Mouse (Mus musculus): ENCODE results near the gene Btg3. TPM values are rescaled to one million over a fixed set of nuclear protein-coding genes. Genes with fewer than 3 reads are reported as not detected.

Btg3 gene
- polyA plus RNA-seq, 1 experiment, result 40.8 TPM

GRCm38 (mm10) chr16:78294051-78294450 lies 82.9 kb downstream of the Btg3 start:
- Histone ChIP-seq H3K4me1 (ENCODE audit: control insufficient read depth, insufficient read depth, low read length) (no peaks in the 10 kb centered on the region), H3K27ac (ENCODE audit: insufficient read depth, low read length) (no peak overlapping the region), H3K4me3 (ENCODE audit: insufficient read depth, low read length) (no peak overlapping the region)
- TF ChIP-seq CTCF (IDR thresholded peaks at IDR 0.05; ENCODE audit: borderline replicate concordance, insufficient read depth, low read length) (no peak), POLR2A (IDR thresholded peaks at IDR 0.05; ENCODE audit: low read depth, low read length) (no peak)

DNA sequence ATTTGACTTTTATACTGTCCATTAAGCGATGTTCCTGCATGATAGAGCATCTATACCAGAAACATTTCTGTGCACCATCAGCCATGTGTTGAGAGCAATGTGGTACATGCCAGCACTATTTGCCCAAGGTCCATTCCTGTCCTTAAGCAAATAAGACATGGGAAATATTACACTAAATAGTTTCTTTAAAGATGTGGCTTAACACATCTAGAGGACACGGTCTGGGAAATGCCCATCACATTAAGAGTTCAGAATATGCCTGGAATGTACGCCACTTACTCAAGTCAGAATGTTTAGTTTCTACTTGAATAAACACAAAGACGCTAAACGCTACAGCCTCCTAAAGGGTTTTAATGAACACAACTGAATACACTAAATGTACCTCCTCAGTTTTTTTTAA lies 93.8 kb downstream of the Btg3 start:
- no peaks in the 10 kb centered on the region; the same call in 1 of the 2 replicates for H3K4me1 ChIP-seq (ENCODE audit: control insufficient read depth, insufficient read depth, low read length)
- no peak for TF ChIP-seq POLR2A (IDR thresholded peaks at IDR 0.05; ENCODE audit: low read depth, low read length)
- no peak for TF ChIP-seq CTCF (IDR thresholded peaks at IDR 0.05; ENCODE audit: borderline replicate concordance, insufficient read depth, low read length)

More for the DNA sequence above, 93.8 kb downstream of the Btg3 start:
- H3K27ac ChIP-seq (ENCODE audit: insufficient read depth, low read length), result no peak overlapping the region
- no peak overlapping the region for H3K4me3 ChIP-seq (ENCODE audit: insufficient read depth, low read length)

Other genes with a start within 250 kb of the Btg3 start
- gene Cxadr, start 75.7 kb downstream of the Btg3 start, polyA plus RNA-seq (2011; ENCODE audit: insufficient read length, low read depth, missing spikeins), result 6.8 and 14.2 TPM in 2 replicates
- 11.9 and 18.8 TPM in 2 replicates for gene D16Ertd472e, start 199.5 kb upstream of the Btg3 start, polyA plus RNA-seq (2011; ENCODE audit: insufficient read length, low read depth, missing spikeins)

All from embryonic fibroblast, embryonic 13.5 days (primary cell).